Mouse (Mus musculus): ENCODE data around the gene Gm29797. TPM values are rescaled to one million over a fixed set of nuclear protein-coding genes. Genes with fewer than 3 reads are reported as not detected.
A peak's percentile ranks its signal among the peaks of the same experiment; 100 is the strongest.

Gene Gm29797
- total and polyA plus RNA-seq, 2 experiments from 2014 or later = not detected

DNA sequence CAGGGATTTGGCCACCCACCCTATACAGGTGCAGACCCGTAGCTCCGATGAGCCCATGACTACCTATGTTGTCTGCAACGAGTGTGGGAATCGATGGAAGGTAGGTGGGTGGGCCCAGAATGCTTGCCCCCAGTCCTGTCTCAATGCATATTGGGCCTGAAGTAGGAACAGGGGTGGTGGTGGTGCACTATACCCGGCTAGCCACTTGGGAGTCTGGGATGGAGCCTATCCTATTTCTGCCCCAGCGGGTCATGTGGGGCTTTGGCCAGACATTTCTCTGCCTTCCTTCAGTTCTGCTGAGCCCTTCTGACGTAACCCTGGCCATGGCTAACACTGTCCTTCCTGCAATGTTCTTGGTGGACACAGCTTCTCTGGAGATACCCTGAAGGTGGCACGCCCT lies 30.8 kb downstream of the Gm29797 start:
- Histone ChIP-seq H3K4me3 (ENCODE audit: low read depth, low read length) (no peak overlapping the region), H3K9ac (no peak overlapping the region), H3K27ac (ENCODE audit: low read depth, low read length) (no peak overlapping the region), H3K4me2 (ENCODE audit: low read depth) (no peak overlapping the region), H3K36me3 (ENCODE audit: insufficient read depth) (peaks cover 46% of the 10 kb centered on the region), H3K27me3 (ENCODE audit: insufficient read depth, low read length) (no peaks in the 10 kb centered on the region), H3K9me3 (ENCODE audit: low read length) (no peaks in the 10 kb centered on the region), H3K4me1 (ENCODE audit: insufficient read depth) (peaks cover 3% of the 10 kb centered on the region)
- TF ChIP-seq CTCF (IDR thresholded peaks at IDR 0.05; ENCODE audit: low read depth) = no peak
- ATAC-seq = no peak
- DNase-seq = no peak
- 97% methylated on average over 8 of the region's 8 CpGs for WGBS

DNA sequence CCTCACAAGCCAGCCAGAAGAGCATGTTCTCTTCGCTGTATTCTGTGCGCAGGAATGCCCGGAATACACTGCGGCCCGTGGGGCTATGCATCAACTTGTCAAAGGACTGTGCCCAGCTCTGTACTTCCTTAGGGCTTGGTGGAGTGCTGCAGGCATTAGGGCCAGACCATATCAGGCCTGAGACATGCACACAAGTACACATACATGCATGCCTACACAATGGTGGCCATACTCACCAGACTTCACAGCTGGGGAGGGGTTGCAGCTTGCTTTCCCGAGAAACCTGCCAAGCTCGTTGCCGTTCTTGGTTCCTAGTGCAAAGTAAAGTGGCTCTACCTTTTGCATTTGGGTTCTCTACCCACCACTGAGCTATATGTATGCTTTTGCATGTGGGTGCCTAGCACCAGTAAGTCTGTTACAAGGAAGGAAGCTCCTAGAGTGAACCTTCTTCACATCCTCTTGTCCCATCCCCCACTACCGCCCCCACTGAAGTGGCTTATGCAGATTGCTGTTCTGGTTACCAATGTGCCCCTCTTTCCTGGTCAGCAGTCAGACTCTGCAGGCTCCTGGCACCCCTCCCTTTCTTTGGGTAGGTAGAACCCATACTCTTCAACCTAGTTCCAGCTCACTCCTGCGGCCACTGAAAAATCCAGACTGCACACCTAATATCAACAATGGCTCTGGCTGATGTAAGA lies 32.8 kb downstream of the Gm29797 start:
- 93% methylated on average over 10 of the region's 10 CpGs for WGBS
- Histone ChIP-seq H3K27me3 (ENCODE audit: insufficient read depth, low read length) (no peaks in the 10 kb centered on the region), H3K27ac (ENCODE audit: low read depth, low read length) (no peak overlapping the region), H3K36me3 (ENCODE audit: insufficient read depth) (peaks cover 37% of the 10 kb centered on the region), H3K4me1 (ENCODE audit: insufficient read depth) (peaks cover 6% of the 10 kb centered on the region), H3K4me2 (ENCODE audit: low read depth) (no peak overlapping the region), H3K9me3 (ENCODE audit: low read length) (no peaks in the 10 kb centered on the region), H3K4me3 (ENCODE audit: low read depth, low read length) (no peak overlapping the region), H3K9ac (no peak overlapping the region)
- DNase-seq = no peak
- ATAC-seq = no peak
- TF ChIP-seq CTCF (IDR thresholded peaks at IDR 0.05; ENCODE audit: low read depth) = no peak

DNA sequence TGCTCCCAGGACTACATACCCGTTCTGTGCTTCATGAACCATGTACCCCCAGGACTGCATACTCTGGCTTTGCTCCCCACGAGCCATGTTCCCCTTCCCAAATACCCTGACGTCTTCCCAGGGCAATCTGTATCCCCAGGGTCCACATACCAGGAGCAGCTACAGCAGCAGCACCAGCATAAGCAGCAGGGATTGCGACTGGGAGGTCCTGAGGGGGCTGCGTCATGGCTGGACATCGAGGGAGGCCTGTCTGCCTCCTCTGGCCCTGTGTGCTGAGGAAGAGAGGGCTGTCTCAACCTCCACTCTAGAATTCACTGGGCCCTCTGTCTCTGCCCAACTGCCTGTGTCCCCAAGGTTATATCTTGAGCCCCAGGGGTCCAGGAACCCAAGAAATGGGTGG lies 34.2 kb downstream of the Gm29797 start:
- Histone ChIP-seq H3K4me2 (ENCODE audit: low read depth) (no peak overlapping the region), H3K27ac (ENCODE audit: low read depth, low read length) (no peak overlapping the region), H3K4me3 (ENCODE audit: low read depth, low read length) (no peak overlapping the region), H3K27me3 (ENCODE audit: insufficient read depth, low read length) (no peaks in the 10 kb centered on the region), H3K4me1 (ENCODE audit: insufficient read depth) (peaks cover 6% of the 10 kb centered on the region), H3K9ac (no peak overlapping the region; the same call in 1 of the 2 replicates), H3K9me3 (ENCODE audit: low read length) (no peaks in the 10 kb centered on the region), H3K36me3 (ENCODE audit: insufficient read depth) (peaks cover 31% of the 10 kb centered on the region)
- no peak for TF ChIP-seq CTCF (IDR thresholded peaks at IDR 0.05; ENCODE audit: low read depth)
- DNase-seq (no peak), ATAC-seq (no peak)
- 88% methylated on average over 6 of the region's 6 CpGs for WGBS

DNA sequence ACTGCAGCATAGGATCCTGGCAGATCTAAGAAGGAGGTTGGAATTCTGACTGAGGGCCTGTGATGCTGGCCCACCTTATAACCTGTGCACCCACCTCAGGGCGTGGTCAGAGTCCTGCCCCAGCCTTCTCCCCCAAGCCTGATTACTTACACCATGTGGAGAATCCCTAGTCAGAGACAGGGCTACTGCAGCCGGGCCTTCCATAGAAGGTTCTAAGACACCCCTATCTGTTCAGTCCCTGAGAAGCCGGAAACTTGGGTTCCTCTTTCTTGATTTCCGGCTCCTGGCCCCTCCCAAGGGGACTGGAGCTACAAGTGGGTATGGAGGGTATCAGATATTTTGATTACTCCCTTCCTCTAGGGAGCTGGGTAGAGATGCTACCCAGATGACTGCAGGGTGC lies 34.7 kb downstream of the Gm29797 start:
- Histone ChIP-seq H3K4me1 (ENCODE audit: insufficient read depth) (peaks cover 6% of the 10 kb centered on the region), H3K9ac (no peak overlapping the region), H3K4me2 (ENCODE audit: low read depth) (no peak overlapping the region), H3K4me3 (ENCODE audit: low read depth, low read length) (no peak overlapping the region), H3K27ac (ENCODE audit: low read depth, low read length) (no peak overlapping the region), H3K27me3 (ENCODE audit: insufficient read depth, low read length) (no peaks in the 10 kb centered on the region), H3K36me3 (ENCODE audit: insufficient read depth) (peaks cover 29% of the 10 kb centered on the region), H3K9me3 (ENCODE audit: low read length) (no peaks in the 10 kb centered on the region)
- 93% methylated on average over 4 of the region's 4 CpGs for WGBS
- ATAC-seq = no peak
- no peak for TF ChIP-seq CTCF (IDR thresholded peaks at IDR 0.05; ENCODE audit: low read depth)
- DNase-seq = no peak

DNA sequence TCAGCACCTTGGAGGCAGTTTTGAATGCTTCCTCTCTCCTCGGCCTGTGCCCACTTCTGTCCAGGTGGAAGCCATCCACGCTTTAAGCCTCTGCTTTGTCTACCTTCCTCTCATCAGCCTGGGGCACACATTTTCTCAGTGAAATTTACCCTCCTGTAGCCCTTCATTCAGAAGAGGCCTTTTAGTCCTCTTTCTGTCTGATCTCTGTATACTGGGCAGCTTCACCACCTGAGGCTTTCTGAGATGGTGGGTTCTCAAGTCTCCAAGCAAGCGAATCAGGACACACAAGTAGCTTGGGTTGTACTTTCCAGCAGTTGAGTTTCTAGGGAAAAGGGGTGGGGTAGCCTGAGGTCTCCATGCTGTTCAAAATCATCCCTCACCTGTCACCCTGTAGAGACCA lies 35.5 kb downstream of the Gm29797 start:
- 93% methylated on average over 3 of the region's 3 CpGs for WGBS
- Histone ChIP-seq H3K36me3 (ENCODE audit: insufficient read depth) (peaks cover 22% of the 10 kb centered on the region), H3K27me3 (ENCODE audit: insufficient read depth, low read length) (no peaks in the 10 kb centered on the region), H3K9me3 (ENCODE audit: low read length) (no peaks in the 10 kb centered on the region), H3K4me1 (ENCODE audit: insufficient read depth) (peaks cover 6% of the 10 kb centered on the region), H3K9ac (no peak overlapping the region), H3K4me3 (ENCODE audit: low read depth, low read length) (no peak overlapping the region), H3K27ac (ENCODE audit: low read depth, low read length) (no peak overlapping the region), H3K4me2 (ENCODE audit: low read depth) (peak overlapping the region; percentile 92)
- DNase-seq (no peak), ATAC-seq (no peak)
- no peak for TF ChIP-seq CTCF (IDR thresholded peaks at IDR 0.05; ENCODE audit: low read depth)

DNA sequence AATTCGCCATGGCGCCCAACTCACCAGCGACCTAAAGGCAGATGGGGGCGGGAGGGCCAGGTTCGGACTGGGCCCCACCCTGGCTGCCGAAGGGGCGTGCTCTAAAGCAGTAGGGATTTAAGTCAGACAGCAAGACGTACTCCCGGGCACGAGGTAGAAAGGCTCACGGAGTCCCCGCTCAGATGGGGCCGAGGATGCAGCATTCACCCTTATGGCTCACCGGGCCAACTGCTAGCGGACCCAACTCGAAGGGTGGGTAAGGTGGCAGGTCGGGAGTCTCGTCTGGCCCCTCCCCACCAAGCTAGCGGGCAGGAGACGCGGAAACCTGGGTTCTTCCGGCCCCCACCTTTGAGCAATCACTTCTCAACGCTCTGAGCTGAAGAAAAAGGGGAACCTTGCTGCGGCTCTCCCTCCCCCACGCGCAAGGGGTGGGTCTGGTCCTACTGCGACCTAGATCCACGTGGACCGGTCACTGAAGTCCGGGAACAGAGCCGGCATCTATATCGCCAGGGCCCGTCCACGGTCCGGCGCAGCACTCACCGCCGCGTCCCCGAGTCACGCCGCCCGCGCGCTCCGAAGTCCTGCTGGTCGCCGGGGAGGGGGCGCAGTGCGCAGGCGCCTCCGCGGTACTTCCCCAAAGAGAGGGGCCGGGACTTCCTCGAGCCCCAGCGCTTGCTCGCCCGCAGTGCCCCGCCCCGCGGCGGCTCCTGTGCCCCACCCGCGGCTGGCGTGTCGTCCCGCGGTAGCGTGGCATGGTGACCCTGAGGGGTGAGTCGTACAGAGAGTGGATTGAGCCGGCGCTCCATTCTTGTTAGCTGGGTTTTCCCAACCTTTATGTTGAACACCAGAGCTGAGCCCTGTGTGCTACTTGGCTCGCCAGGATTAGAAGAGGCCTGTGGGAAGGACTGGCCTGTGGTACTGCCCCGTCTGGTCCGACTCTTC lies 36.8 kb downstream of the Gm29797 start, which contains the start of gene Rgs19:
Gene Rgs19 (minus strand): TSS at position 639 of the 942 bp plus-strand sequence.
- H3K27me3 ChIP-seq (ENCODE audit: insufficient read depth, low read length) = no peaks in the 10 kb centered on the region
- WGBS = 2% methylated on average over 69 of the region's 75 CpGs
- H3K36me3 ChIP-seq (ENCODE audit: insufficient read depth) = peaks cover 9% of the 10 kb centered on the region
- DNase-seq (peak; percentile 83), ATAC-seq (peak; percentile 86)
- peak within 1 kb of the TSS; percentile 63 for H3K9ac ChIP-seq
- peak within 1 kb of the TSS; percentile 70 for H3K27ac ChIP-seq (ENCODE audit: low read depth, low read length)
- H3K4me2 ChIP-seq (ENCODE audit: low read depth) = peak within 1 kb of the TSS; percentile 92
- H3K9me3 ChIP-seq (ENCODE audit: low read length) = no peaks in the 10 kb centered on the region
- peak; percentile 31; the same call in 1 of the 2 replicates for TF ChIP-seq CTCF (IDR thresholded peaks at IDR 0.05; ENCODE audit: low read depth)
- H3K4me1 ChIP-seq (ENCODE audit: insufficient read depth) = peaks cover 6% of the 10 kb centered on the region
- H3K4me3 ChIP-seq (ENCODE audit: low read depth, low read length) = peak within 1 kb of the TSS; percentile 70

DNA sequence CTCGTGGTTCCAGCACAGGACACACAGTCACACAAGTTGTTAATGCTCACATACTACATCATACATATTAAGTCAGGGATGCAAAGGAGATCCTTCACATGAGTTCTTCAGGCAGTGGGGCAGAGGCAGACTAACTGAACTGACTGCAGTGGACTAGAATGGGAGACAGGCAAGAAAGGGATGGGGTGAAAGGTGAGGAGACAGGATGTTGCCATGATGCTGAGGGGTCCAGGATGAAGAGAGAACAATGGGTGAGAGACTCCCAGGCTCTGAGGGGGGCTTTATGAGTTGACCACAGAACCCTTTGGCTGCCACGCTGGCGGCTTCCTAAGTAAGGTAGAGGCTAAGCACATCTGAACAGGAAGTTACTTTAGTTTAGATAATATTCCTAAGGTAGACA lies 37.7 kb downstream of the Gm29797 start:
- no peak for TF ChIP-seq CTCF (IDR thresholded peaks at IDR 0.05; ENCODE audit: low read depth)
- Histone ChIP-seq H3K27ac (ENCODE audit: low read depth, low read length) (no peak overlapping the region), H3K9me3 (ENCODE audit: low read length) (no peaks in the 10 kb centered on the region), H3K4me2 (ENCODE audit: low read depth) (peak overlapping the region; percentile 92; the same call in 1 of the 2 replicates), H3K36me3 (ENCODE audit: insufficient read depth) (no peaks in the 10 kb centered on the region), H3K4me1 (ENCODE audit: insufficient read depth) (peaks cover 6% of the 10 kb centered on the region), H3K4me3 (ENCODE audit: low read depth, low read length) (no peak overlapping the region; the same call in 1 of the 2 replicates), H3K9ac (no peak overlapping the region), H3K27me3 (ENCODE audit: insufficient read depth, low read length) (no peaks in the 10 kb centered on the region)
- WGBS = 86% methylated on average over 3 of the region's 3 CpGs
- DNase-seq (no peak), ATAC-seq (no peak)
